Mouse (Mus musculus) cerebellum, adult 9-10 months (tissue): ENCODE measurements around the gene Fpgs.

ENCODE experiments used
- DNase-seq: peaks from one replicate; pipeline ENCODE4 v3.0.0; 2022

Fpgs gene

GRCm38 (mm10) chr2:32724149-32724548, 20.2 kb upstream of the Fpgs start:
- DNase-seq: no peak

GRCm38 (mm10) chr2:32722581-32722980, 18.6 kb upstream of the Fpgs start:
- no peak for DNase-seq

DNA sequence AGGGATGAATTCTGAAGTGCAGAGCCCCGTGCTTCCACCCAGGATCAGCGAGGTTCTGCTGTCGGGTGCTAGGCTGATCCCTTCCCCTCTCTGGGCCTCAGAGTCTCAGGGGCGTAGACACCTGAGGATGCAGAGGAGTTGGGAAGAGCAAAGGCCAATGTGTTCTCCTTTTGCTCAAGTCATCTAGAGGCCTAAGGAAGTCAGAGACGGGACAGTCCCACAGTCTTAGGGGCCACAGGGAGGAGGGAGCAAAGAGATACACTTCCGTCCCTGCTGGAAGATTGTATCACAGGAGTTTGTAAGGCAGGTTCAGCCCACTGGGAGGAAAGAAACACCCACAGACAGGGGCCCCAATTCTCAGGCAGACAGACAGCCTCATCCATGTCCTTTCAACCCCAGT, 18.1 kb upstream of the Fpgs start:
- no peak for DNase-seq

DNA sequence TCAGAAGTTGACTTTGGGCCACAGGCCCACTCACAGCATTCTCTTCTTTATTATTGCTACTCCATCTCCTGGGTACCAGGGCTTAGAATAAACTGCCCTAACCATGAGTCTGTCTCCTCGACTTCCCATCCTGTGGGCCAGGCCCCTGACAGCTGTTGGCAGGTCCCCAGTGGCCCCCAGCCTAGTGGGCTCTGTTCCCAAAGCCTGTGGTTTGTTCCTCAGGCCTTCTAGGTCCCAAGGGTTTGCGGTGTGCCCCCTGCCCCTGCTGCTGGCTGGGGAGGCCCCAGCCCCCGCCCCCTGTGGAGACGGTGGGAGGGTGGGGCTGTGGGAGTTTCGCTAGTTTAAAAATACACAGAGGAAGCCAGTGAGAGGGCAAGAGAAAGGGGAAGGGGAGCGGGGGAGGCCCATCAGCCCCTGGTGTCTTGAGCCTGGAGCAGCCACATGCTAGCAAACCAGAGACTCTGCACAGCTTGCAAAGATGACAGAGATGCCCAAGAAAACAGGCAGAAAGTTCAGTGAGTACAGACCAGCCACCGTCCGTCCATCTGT, 16.8 kb upstream of the Fpgs start, which contains the start of gene Sh2d3c:
Gene Sh2d3c (plus strand): TSS at position 375 of the 549 bp plus-strand sequence.
- no peak for DNase-seq

GRCm38 (mm10) chr2:32720053-32720452, 16.1 kb upstream of the Fpgs start:
- DNase-seq: no peak

DNA sequence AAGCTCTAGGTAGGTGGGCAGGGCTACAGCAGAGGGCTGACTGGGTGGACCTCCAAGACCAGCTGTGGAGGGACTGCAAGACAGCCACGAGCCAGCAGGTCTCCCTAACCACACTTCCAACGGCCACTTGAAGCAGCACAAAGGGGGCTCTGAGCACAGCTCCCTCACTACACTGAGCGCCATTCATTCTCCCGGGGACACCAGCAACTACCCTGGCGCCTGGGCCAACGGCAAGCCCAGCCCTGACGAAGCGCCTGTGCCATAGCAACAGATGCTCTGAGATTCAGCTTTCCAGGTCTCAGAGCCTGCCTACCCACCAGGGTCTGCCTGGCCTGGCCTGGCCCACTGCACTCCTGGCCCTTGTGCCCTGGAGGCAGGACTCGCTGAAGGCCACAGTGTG, 14.8 kb upstream of the Fpgs start:
- no peak for DNase-seq

- peak; percentile 55 for DNase-seq
Measured at GRCm38 (mm10) chr2:32714987-32715425, 11.1 kb upstream of the Fpgs start.

- DNase-seq: peak; percentile 74
Measured at GRCm38 (mm10) chr2:32714117-32714986, 10.4 kb upstream of the Fpgs start.

- DNase-seq: peak; percentile 96
Measured at GRCm38 (mm10) chr2:32712934-32713817, 9.2 kb upstream of the Fpgs start, which contains the start of gene Cdk9. Cdk9 (minus strand) TSS chr2:32713076.

GRCm38 (mm10) chr2:32712586-32712933, 8.6 kb upstream of the Fpgs start:
- peak; percentile 95 for DNase-seq

- peak; percentile 74 for DNase-seq
Measured at GRCm38 (mm10) chr2:32712108-32712551, 8.2 kb upstream of the Fpgs start.

DNA sequence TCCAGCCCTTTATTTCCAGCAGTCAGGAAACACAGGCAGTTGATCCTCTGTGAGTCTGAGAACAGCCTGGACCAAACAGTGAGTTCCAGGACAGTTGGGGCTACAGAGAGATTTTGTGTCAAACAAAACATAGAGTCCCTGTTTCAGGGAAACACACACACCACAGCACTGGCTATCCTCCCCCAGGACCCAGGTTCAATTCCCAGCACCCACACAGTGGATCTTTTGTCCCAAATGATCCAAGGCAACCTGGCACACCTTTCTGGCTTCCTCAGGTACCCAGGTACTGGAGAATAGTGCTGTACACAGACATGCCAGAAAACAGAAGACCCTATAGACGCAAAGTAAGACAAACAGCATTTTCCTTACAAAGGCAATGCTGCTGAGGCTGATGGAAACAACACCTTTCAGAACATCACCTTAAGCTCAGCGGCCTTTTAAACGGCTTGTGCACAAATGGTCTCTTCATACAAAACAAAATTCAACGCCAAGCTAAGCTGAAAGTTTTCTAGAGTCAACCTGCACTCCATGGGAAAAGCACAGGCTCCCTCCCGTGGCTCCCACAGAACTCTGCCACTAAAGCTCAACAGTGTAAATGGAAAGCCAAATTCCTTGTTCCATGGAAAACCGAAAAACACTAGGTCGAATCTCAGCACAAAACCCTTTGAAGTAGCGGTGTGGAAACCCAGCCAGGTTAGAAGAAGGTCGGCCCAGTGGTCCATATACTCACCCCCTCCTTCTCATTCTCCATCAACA, 7.5 kb upstream of the Fpgs start:
- DNase-seq: no peak

DNA sequence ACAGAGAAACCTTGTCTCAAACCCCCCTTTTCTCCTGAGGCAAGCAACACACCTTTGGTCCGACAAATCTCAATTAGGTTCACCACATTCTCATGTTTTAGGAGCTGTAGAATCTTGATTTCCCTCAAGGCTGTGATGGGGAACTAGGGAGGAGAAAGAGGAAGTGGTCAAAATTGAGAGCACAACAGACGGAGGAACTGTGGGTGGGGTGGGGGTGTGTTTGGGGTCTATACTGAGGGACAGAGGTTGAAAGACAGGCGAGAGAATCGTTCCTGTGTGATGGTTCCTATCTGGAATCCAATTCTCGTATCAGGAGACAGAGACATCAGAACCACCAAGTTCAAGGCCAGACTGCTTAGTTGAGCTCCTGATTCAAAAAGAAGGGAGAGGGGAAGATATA, 6.5 kb upstream of the Fpgs start:
- DNase-seq: no peak

DNA sequence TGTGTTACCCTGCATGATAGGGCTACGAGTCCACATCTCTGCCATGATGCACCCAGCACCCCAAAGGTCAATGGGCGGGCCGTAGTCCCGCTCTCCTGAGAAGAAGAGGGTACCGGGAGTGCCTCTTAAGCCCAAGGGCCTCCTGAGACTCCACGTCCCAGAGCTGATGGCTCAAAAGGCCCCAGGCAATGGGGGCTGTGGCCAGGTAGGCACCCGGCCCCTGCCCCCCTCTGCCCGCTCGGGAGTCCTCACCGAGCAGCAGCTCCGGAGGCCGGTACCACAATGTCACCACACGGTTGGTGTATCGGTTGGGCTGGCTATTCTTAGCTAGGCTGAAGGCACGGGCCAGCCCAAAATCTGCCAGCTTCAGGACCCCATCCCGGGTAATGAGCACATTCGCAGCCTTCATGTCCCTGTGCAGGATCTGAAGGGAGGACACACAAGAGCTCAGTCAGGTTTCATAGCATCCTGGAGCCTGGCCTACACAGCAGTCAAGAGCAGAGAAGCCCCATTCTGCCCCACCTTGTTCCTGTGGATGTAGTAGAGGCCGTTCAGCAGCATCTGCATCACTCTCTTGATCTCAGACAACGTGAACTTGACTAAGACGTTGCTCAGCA, 5.7 kb upstream of the Fpgs start:
- no peak for DNase-seq

- no peak for DNase-seq
Measured at GRCm38 (mm10) chr2:32708643-32709042, 4.7 kb upstream of the Fpgs start.

DNA sequence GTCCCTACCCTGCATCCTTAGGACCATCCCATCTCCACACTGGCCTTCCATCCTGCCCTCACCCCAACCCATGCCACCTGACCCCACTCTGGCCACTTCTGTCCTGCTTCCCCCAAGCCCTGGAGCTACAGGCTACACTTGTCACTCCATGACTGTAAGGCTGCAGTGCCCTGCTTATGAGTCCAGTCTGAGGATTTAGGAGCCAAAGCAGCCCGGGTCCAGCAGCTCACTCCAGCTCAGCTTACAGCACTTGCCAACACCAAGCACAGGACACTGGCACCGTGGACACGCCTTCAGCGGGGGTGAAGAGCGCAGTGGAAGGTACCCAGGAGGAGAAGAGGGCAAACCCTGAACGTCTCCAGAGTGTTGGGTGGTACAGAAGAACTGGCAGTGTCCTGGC, 3.0 kb upstream of the Fpgs start:
- DNase-seq: no peak

DNA sequence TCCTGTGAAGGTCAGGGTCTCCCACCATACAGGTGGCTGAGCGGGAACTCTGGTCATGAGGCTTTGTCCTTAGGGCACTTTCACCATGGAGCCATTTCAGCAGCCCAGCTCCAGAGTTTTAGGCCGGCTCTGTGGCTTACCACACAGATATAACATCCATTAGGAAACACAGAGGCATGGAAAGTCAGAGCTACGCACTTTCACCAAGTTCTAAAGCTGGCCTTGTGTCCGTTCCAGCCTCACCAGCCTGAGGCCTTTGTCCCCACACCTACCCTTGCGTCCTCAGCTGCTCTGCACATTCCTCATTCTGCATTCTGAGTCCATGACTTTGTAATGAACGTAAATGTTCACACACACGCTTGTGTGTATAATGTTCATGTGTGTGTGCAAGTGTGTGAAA, 1.1 kb upstream of the Fpgs start:
- DNase-seq: no peak

DNA sequence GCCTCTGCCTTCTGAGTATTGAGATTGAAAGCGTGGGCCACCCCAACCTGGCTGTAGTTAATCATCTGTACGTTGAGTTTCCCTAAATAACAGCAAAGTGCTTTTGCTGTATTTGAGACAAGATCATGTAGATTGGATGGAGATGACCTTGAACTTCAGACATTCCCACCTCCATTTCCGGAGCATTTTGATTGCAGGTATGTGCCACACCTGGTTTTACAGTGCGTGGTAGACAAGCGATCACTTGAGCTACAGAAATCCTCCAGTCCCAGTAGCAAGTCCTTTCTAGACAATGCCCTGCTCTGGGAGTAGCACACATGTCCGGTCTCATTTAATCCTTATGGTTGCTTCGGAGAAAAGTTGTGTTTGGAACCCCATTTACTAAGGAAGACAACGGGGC, 899 bp downstream of the Fpgs start:
- no peak for DNase-seq

GRCm38 (mm10) chr2:32700966-32701743, 2.8 kb downstream of the Fpgs start:
- no peak for DNase-seq

DNA sequence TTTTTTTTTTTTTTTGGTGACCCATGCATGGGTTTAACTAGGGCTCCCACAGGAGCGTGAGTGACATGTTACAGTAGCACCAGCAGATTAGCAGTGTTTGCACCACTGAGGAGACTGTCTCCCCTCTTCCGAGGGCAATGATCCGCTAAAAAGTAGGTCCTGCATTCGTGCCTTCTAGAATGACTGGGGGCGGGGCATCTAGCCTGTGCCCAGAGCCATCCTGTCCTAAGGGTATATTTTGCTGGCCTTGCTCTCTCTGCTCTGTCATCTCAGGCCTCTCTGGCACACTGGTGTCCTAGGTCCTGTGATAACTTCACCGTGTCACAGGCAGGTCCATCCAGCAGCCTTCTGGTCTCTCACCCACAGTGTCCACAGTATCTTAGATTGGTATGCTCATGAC, 4.3 kb downstream of the Fpgs start:
- no peak for DNase-seq

- DNase-seq: no peak
Measured at GRCm38 (mm10) chr2:32694691-32695090, 9.3 kb downstream of the Fpgs start.
